Mouse (Mus musculus): ENCODE data around the gene Agfg2.

- TF ChIP-seq CTCF (IDR thresholded peaks at IDR 0.05; ENCODE audit: borderline replicate concordance, extremely low read depth, insufficient read depth, insufficient read length) (no peak), POLR2A (IDR thresholded peaks at IDR 0.05; ENCODE audit: borderline replicate concordance, extremely low read depth, insufficient read depth, insufficient read length, poor library complexity, severe bottlenecking) (no peak)
Observed at GRCm38 (mm10) chr5:137607860-137608653, 76.5 kb downstream of the Agfg2 start.
